21 mouse cellular contexts compared by ENCODE assay signal in the genomic region with DNA sequence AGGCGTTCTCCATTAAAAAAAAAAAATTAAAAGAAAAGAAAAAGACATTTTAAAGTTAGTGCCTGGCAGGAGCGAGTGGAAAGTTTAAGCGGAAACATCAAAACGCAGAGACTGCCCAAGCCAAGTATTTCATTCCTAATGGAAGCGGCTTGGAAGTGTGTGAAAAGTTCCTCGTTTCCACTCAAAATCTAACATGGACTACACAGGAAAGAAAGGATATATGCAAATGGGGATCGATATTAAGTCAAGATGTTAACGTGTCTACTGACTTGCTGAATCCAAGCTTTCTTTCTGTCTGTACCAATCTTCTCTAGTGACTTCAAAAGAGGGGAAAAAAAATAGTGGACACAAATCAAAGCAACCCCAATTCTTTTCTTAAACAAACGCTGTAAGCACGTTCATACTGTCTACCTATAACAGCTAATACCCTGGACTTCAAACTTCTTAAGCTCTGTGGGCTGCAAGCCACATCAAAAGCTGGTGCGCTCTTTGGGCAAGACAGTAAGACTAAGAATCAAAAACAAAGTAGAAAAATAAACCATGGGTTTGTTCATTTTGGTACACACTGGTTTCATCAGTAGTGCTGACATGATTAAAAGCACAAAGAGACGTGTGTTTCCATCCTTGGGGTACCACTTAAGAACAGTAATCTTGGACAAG. TPM values are rescaled to one million over a fixed set of nuclear protein-coding genes. Genes with fewer than 3 reads are reported as not detected.
DNase-seq lines count a peak whose midpoint lies in the region; ATAC-seq and TF ChIP-seq lines count a peak whose summit lies in the region.
"Had no signal": no experiment of that assay in that cellular context is flagged by ENCODE, and none has a peak within 500 bp of the region (broad histone marks: within the 10 kb centered on the region; RNA-seq: fewer than 3 reads in every experiment).

No protein-coding gene starts in this region.

- H3K36me3 ChIP-seq in kidney, adult 2 months (ENCODE audit: control insufficient read depth, insufficient read depth, low read length): no peaks in the 10 kb centered on the region
- peaks cover 2% of the 10 kb centered on the region; the same call in 1 of the 2 replicates for H3K36me3 ChIP-seq in kidney, embryonic 16.5 days (ENCODE audit: insufficient read depth, low read length)
- H3K36me3 ChIP-seq in embryonic facial prominence, embryonic 15.5 days: peaks cover 7% of the 10 kb centered on the region; the same call in 1 of the 2 replicates
- H3K36me3 ChIP-seq in stomach, embryonic 15.5 days: peaks cover 4% of the 10 kb centered on the region
- H3K36me3 ChIP-seq in midbrain, embryonic 10.5 days: peaks cover 2% of the 10 kb centered on the region

- no peak overlapping the region for H3K9ac ChIP-seq in kidney, embryonic 16.5 days (replicated peaks; ENCODE audit: low read length)
- no peak overlapping the region for H3K9ac ChIP-seq in embryonic facial prominence, embryonic 15.5 days
- H3K9ac ChIP-seq in stomach, embryonic 15.5 days: no peak overlapping the region
- H3K9ac ChIP-seq: forebrain, postnatal 0 days; heart, embryonic 15.5 days; hindbrain, embryonic 12.5 days; intestine, embryonic 15.5 days; kidney, embryonic 15.5 days; liver, embryonic 12.5 days; neural tube, embryonic 13.5 days had no signal

- WGBS in kidney, adult 2 months: 67% methylated on average over 12 of the region's 12 CpGs
- WGBS in kidney, embryonic 16.5 days: 87% methylated on average over 12 of the region's 12 CpGs
- WGBS in embryonic facial prominence, embryonic 15.5 days: 42% methylated on average over 12 of the region's 12 CpGs
- 72% methylated on average over 12 of the region's 12 CpGs for WGBS in stomach, embryonic 15.5 days
- 90% methylated on average over 12 of the region's 12 CpGs for WGBS in midbrain, embryonic 10.5 days

- ATAC-seq in kidney, embryonic 16.5 days (ENCODE audit: low FRiP score, low TSS enrichment): no peak
- 0 out of 2 replicates have a peak, but pooled peaks have one; percentile 26 for ATAC-seq in embryonic facial prominence, embryonic 15.5 days (ENCODE audit: insufficient number of reproducible peaks, low FRiP score, low TSS enrichment, low read depth)
- ATAC-seq in stomach, embryonic 15.5 days (ENCODE audit: insufficient read depth, low FRiP score, low read depth): no peak
- ATAC-seq: forebrain, postnatal 0 days; intestine, embryonic 15.5 days; liver, embryonic 12.5 days had no signal

- H3K9me3 ChIP-seq in kidney, embryonic 16.5 days (ENCODE audit: low read length): no peaks in the 10 kb centered on the region
- H3K9me3 ChIP-seq in embryonic facial prominence, embryonic 15.5 days (replicated peaks): no peaks in the 10 kb centered on the region
- no peaks in the 10 kb centered on the region for H3K9me3 ChIP-seq in stomach, embryonic 15.5 days
- no peaks in the 10 kb centered on the region for H3K9me3 ChIP-seq in midbrain, embryonic 10.5 days (replicated peaks)
- H3K9me3 ChIP-seq: forebrain, embryonic 10.5 days; heart, embryonic 15.5 days; hindbrain, embryonic 12.5 days; intestine, embryonic 15.5 days; kidney, embryonic 15.5 days; liver, embryonic 12.5 days; neural tube, embryonic 13.5 days had no signal

- 0 out of 2 replicates have a peak overlapping the region, but pooled peaks have one; percentile 2 for H3K27ac ChIP-seq in kidney, adult 2 months (ENCODE audit: insufficient read depth, low read depth, low read length)
- no peak overlapping the region for H3K27ac ChIP-seq in kidney, embryonic 16.5 days (ENCODE audit: low read length)
- peak overlapping the region; percentile 83 for H3K27ac ChIP-seq in embryonic facial prominence, embryonic 15.5 days (replicated peaks)
- 0 out of 2 replicates have a peak overlapping the region, but pooled peaks have one; percentile 6 for H3K27ac ChIP-seq in stomach, embryonic 15.5 days
- no peak overlapping the region for H3K27ac ChIP-seq in midbrain, embryonic 10.5 days (replicated peaks)
- H3K27ac ChIP-seq: forebrain, embryonic 10.5 days; hindbrain, embryonic 12.5 days; intestine, embryonic 15.5 days; kidney, embryonic 15.5 days; liver, embryonic 12.5 days; macrophage; neural tube, embryonic 13.5 days had no signal

- no peak for TF ChIP-seq CTCF in kidney, adult 2 months (conservative IDR thresholded peaks at IDR 0.05; ENCODE audit: insufficient read depth, insufficient read length, low read depth, low read length)

- TF ChIP-seq POLR2A in kidney, adult 2 months (IDR thresholded peaks at IDR 0.05; ENCODE audit: low read depth, low read length): no peak

- no peak for DNase-seq in kidney, adult 2 months
- DNase-seq in T-cell, adult 2 months (ENCODE audit: low spot score): peak; percentile 52
- no peak for DNase-seq in midbrain, embryonic 10.5 days (ENCODE audit: low spot score)
- no peak for DNase-seq in ovary, adult 18-20 months (ENCODE audit: low spot score)
- DNase-seq: cerebellum, adult 8-10 months; forebrain, postnatal 0 days; lung, adult 2 months; thymus, adult 18-20 months had no signal

- no peak overlapping the region for H3K4me3 ChIP-seq in kidney, adult 2 months (ENCODE audit: insufficient read depth, low read depth, low read length)
- H3K4me3 ChIP-seq in kidney, embryonic 16.5 days (ENCODE audit: low read length): no peak overlapping the region
- H3K4me3 ChIP-seq in embryonic facial prominence, embryonic 15.5 days (replicated peaks): no peak overlapping the region
- no peak overlapping the region for H3K4me3 ChIP-seq in stomach, embryonic 15.5 days (replicated peaks)
- H3K4me3 ChIP-seq in midbrain, embryonic 10.5 days: no peak overlapping the region
- H3K4me3 ChIP-seq: forebrain, embryonic 10.5 days; heart, embryonic 15.5 days; hindbrain, embryonic 12.5 days; intestine, embryonic 15.5 days; kidney, embryonic 15.5 days; liver, embryonic 12.5 days; neural tube, embryonic 13.5 days had no signal

- no peak overlapping the region for H3K4me2 ChIP-seq in kidney, embryonic 16.5 days (replicated peaks; ENCODE audit: low read depth, low read length)
- 0 out of 2 replicates have a peak overlapping the region, but pooled peaks have one; percentile 6 for H3K4me2 ChIP-seq in embryonic facial prominence, embryonic 15.5 days (replicated peaks)
- H3K4me2 ChIP-seq in stomach, embryonic 15.5 days: no peak overlapping the region
- H3K4me2 ChIP-seq: heart, embryonic 15.5 days; hindbrain, embryonic 12.5 days; intestine, embryonic 15.5 days; kidney, embryonic 15.5 days; liver, embryonic 12.5 days; midbrain, embryonic 11.5 days; neural tube, embryonic 13.5 days had no signal

- H3K4me1 ChIP-seq in kidney, adult 2 months (ENCODE audit: control insufficient read depth, insufficient read depth, low read length): peaks cover 20% of the 10 kb centered on the region
- peaks cover 12% of the 10 kb centered on the region for H3K4me1 ChIP-seq in kidney, embryonic 16.5 days (ENCODE audit: insufficient read depth, low read length)
- H3K4me1 ChIP-seq in embryonic facial prominence, embryonic 15.5 days: peaks cover 19% of the 10 kb centered on the region
- 0 out of 2 replicates have a peak, but pooled peaks cover 3% of the 10 kb centered on the region for H3K4me1 ChIP-seq in stomach, embryonic 15.5 days
- H3K4me1 ChIP-seq in midbrain, embryonic 10.5 days: peaks cover 4% of the 10 kb centered on the region; the same call in 1 of the 2 replicates
- H3K4me1 ChIP-seq: hindbrain, embryonic 12.5 days had no signal

- H3K27me3 ChIP-seq in kidney, adult 2 months (replicated peaks; ENCODE audit: control insufficient read depth, insufficient read depth, low read length): no peaks in the 10 kb centered on the region
- H3K27me3 ChIP-seq in kidney, embryonic 16.5 days (ENCODE audit: insufficient read depth, low read length): no peaks in the 10 kb centered on the region
- H3K27me3 ChIP-seq in embryonic facial prominence, embryonic 15.5 days: no peaks in the 10 kb centered on the region
- no peaks in the 10 kb centered on the region for H3K27me3 ChIP-seq in stomach, embryonic 15.5 days (replicated peaks)
- H3K27me3 ChIP-seq in midbrain, embryonic 10.5 days (ENCODE audit: low read depth, poor library complexity, severe bottlenecking): no peaks in the 10 kb centered on the region
- H3K27me3 ChIP-seq: CH12.LX; heart, embryonic 15.5 days; hindbrain, embryonic 12.5 days; intestine, embryonic 15.5 days; kidney, embryonic 15.5 days; liver, embryonic 12.5 days; neural tube, embryonic 13.5 days had no signal

RNA-seq across cellular contexts. Expression of a gene that starts 54.5 kb away (rescaled TPM):
- polyA plus RNA-seq in kidney, adult 2 months (2012; rRNA removed): 17.1 and 21.2 TPM in 2 replicates
- polyA plus RNA-seq in kidney, embryonic 16.5 days (2015; fragmentation: Nextera tagmentation; extraction: Ambion mirVana): 38.0 and 42.3 TPM in 2 replicates
- polyA plus RNA-seq in embryonic facial prominence, embryonic 15.5 days (2015; fragmentation: Nextera tagmentation; extraction: Ambion mirVana): 44.7 and 46.0 TPM in 2 replicates
- polyA plus RNA-seq in stomach, embryonic 15.5 days (2015; fragmentation: Nextera tagmentation; extraction: Ambion mirVana): 49.6 and 55.0 TPM in 2 replicates
- polyA plus RNA-seq in midbrain, embryonic 10.5 days (2016; fragmentation: Nextera tagmentation; extraction: Ambion mirVana): 14.8 and 16.4 TPM in 2 replicates

Comparison
In these comparisons a context has a peak if more than half of its experiments do, and no peak if none do; other contexts are left out.
1. H3K27ac ChIP-seq: peak in kidney, adult 2 months (single experiment), embryonic facial prominence, embryonic 15.5 days (single experiment) and stomach, embryonic 15.5 days (single experiment); none in kidney, embryonic 16.5 days (single experiment) and midbrain, embryonic 10.5 days (single experiment).